Mouse (Mus musculus): ENCODE results near the gene Clns1a. TPM values are rescaled to one million over a fixed set of nuclear protein-coding genes. Genes with fewer than 3 reads are reported as not detected.

The Clns1a gene
- polyA plus RNA-seq, 1 experiment from 2014 or later = 187 TPM

DNA sequence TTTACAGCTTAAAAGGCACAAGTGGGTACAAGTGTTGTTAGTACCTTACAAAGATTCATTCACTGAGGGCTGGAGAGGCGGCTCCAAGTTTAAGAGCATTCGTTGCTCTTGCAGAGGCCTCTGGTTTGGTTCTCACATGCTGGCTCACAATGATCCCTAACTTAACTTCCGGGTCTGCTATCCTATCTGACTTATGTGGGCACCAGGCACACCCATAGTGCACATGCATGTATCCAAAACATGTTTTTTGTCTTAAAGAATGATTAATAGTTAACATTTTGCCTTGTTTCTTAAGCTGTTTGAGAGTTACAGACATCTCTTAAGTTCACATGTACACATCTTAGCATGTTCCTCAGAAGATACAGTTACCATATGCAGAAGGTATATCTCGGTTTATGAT is 3.7 kb downstream of the Clns1a start:
- 96% methylated on average over 4 of the region's 4 CpGs for WGBS

DNA sequence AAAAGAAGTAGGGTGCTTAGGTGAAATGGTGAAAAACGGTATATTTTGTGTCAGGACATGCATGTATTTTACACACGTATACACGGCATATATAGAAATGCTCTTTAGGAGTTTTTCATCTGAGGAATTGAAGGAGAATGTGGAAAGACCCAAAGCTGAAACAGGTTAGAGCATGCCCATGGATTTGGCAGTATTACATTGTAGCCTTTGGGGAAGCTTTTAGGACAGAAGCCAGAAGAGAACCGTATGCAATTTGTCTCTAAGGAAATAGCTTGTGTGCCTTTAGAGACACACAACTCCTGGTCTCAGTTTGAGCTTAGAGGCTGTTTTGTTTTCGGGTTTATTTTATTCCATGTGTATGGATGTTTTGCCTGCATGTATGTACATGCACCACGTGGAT is 4.7 kb downstream of the Clns1a start:
- no peak overlapping the region for H3K4me2 ChIP-seq (ENCODE audit: low read length)
- no peak overlapping the region for H3K27ac ChIP-seq (ENCODE audit: low read depth)
- H3K4me3 ChIP-seq (ENCODE audit: low read depth, low read length) = no peak overlapping the region
- DNase-seq (ENCODE audit: low spot score) (no peak), ATAC-seq (replicated peaks; ENCODE audit: low FRiP score, low TSS enrichment, low read depth) (no peak)
- 0 out of 2 replicates have a peak, but pooled peaks cover 3% of the 10 kb centered on the region for H3K36me3 ChIP-seq (ENCODE audit: control insufficient read depth, insufficient read depth, low read length)
- no peaks in the 10 kb centered on the region for H3K27me3 ChIP-seq (replicated peaks; ENCODE audit: control insufficient read depth, insufficient read depth, low read length)
- no peak overlapping the region for H3K9ac ChIP-seq (ENCODE audit: low read length)
- no peaks in the 10 kb centered on the region for H3K9me3 ChIP-seq (ENCODE audit: control insufficient read depth, low read length)
- WGBS = 84% methylated on average over 6 of the region's 6 CpGs
- H3K4me1 ChIP-seq (replicated peaks; ENCODE audit: control insufficient read depth, insufficient read depth, low read length) = peaks cover under 1% of the 10 kb centered on the region; the same call in 1 of the 2 replicates

More for the DNA sequence above, 3.7 kb downstream of the Clns1a start:
- Histone ChIP-seq H3K9ac (ENCODE audit: low read length) (no peak overlapping the region), H3K4me3 (ENCODE audit: low read depth, low read length) (no peak overlapping the region), H3K27me3 (replicated peaks; ENCODE audit: control insufficient read depth, insufficient read depth, low read length) (no peaks in the 10 kb centered on the region), H3K27ac (ENCODE audit: low read depth) (no peak overlapping the region), H3K9me3 (ENCODE audit: control insufficient read depth, low read length) (no peaks in the 10 kb centered on the region), H3K4me1 (replicated peaks; ENCODE audit: control insufficient read depth, insufficient read depth, low read length) (peaks cover 6% of the 10 kb centered on the region; the same call in 1 of the 2 replicates), H3K4me2 (ENCODE audit: low read length) (no peak overlapping the region), H3K36me3 (ENCODE audit: control insufficient read depth, insufficient read depth, low read length) (no peaks in the 10 kb centered on the region)
- no peak for ATAC-seq (replicated peaks; ENCODE audit: low FRiP score, low TSS enrichment, low read depth)
- DNase-seq (ENCODE audit: low spot score) = no peak

DNA sequence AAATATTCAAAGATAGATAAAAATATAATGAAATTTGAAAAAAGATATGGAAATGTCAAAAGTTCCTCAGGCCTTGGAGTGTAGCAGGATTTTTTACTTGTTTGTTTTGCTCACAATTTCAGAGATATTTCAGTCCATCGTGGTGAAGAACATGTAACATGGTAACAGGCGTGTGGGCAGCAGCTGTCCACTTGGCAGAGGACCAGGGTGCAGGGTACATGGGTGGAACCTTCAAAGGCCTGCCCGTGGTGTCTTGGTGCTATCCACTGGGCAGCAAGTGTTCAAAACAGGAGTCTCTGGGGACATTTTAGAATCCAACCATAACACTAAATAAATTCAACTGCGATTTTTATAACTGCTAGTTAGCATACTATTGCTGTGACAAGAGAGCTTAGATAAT is 10.7 kb downstream of the Clns1a start:
- peaks cover 26% of the 10 kb centered on the region for H3K36me3 ChIP-seq (ENCODE audit: control insufficient read depth, insufficient read depth, low read length)
- 87% methylated on average over 4 of the region's 4 CpGs for WGBS
- ATAC-seq (replicated peaks; ENCODE audit: low FRiP score, low TSS enrichment, low read depth) (no peak), DNase-seq (ENCODE audit: low spot score) (no peak)
- H3K4me1 ChIP-seq (replicated peaks; ENCODE audit: control insufficient read depth, insufficient read depth, low read length) = no peaks in the 10 kb centered on the region
- H3K9me3 ChIP-seq (ENCODE audit: control insufficient read depth, low read length) = no peaks in the 10 kb centered on the region
- H3K27ac ChIP-seq (ENCODE audit: low read depth) = no peak overlapping the region
- H3K4me3 ChIP-seq (ENCODE audit: low read depth, low read length) = no peak overlapping the region
- H3K27me3 ChIP-seq (replicated peaks; ENCODE audit: control insufficient read depth, insufficient read depth, low read length) = no peaks in the 10 kb centered on the region
- no peak overlapping the region for H3K9ac ChIP-seq (ENCODE audit: low read length)
- no peak overlapping the region for H3K4me2 ChIP-seq (ENCODE audit: low read length)

DNA sequence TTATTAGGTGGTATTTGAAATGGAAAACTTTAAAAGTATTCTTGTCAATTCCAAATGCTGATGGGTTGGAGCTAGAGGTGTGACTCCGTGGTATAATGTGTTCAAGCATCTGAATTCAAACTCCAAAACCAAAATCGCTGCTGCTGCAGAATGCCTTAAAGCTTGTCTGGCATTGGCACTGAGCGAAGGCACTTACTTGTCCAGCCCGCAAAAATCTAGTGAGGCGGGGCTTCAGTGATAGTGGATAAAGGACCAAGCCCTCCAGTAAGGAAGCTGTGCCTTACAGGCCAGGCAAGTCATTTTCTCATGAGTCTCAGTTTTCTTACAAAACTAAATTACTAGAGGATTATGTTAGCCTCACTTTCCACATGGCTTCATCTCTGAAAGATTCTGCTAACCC is 11.4 kb downstream of the Clns1a start:
- H3K4me1 ChIP-seq (replicated peaks; ENCODE audit: control insufficient read depth, insufficient read depth, low read length) = no peaks in the 10 kb centered on the region
- no peak overlapping the region for H3K4me3 ChIP-seq (ENCODE audit: low read depth, low read length)
- no peak overlapping the region for H3K9ac ChIP-seq (ENCODE audit: low read length)
- H3K27me3 ChIP-seq (replicated peaks; ENCODE audit: control insufficient read depth, insufficient read depth, low read length) = no peaks in the 10 kb centered on the region
- no peaks in the 10 kb centered on the region for H3K9me3 ChIP-seq (ENCODE audit: control insufficient read depth, low read length)
- 87% methylated on average over 5 of the region's 5 CpGs for WGBS
- DNase-seq (ENCODE audit: low spot score) (no peak), ATAC-seq (replicated peaks; ENCODE audit: low FRiP score, low TSS enrichment, low read depth) (no peak)
- H3K4me2 ChIP-seq (ENCODE audit: low read length) = no peak overlapping the region
- H3K36me3 ChIP-seq (ENCODE audit: control insufficient read depth, insufficient read depth, low read length) = peaks cover 33% of the 10 kb centered on the region
- H3K27ac ChIP-seq (ENCODE audit: low read depth) = no peak overlapping the region

DNA sequence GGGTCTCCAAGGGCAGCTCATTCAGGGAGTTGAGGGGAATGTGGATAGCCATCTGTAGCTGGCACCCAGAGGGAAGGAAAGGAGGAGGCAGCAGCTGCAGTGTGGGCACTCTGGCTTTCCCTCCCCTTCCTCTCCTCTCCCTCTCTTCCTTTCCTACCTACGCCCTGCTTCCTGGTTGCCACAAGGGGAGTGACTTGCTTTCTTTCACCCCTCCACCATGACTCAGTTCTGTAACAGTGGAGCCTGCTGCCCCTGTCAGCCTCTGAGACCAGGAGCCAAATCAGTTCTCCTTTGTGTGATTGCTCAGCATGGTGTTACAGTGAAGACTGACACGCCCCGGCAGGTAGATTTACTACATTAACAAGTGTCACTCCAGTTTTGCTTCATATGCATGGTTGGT is 12.8 kb downstream of the Clns1a start:
- no peaks in the 10 kb centered on the region for H3K4me1 ChIP-seq (replicated peaks; ENCODE audit: control insufficient read depth, insufficient read depth, low read length)
- no peak overlapping the region for H3K27ac ChIP-seq (ENCODE audit: low read depth)
- no peak overlapping the region for H3K4me2 ChIP-seq (ENCODE audit: low read length)
- H3K36me3 ChIP-seq (ENCODE audit: control insufficient read depth, insufficient read depth, low read length) = peaks cover 44% of the 10 kb centered on the region
- H3K9me3 ChIP-seq (ENCODE audit: control insufficient read depth, low read length) = no peaks in the 10 kb centered on the region
- no peaks in the 10 kb centered on the region for H3K27me3 ChIP-seq (replicated peaks; ENCODE audit: control insufficient read depth, insufficient read depth, low read length)
- no peak for ATAC-seq (replicated peaks; ENCODE audit: low FRiP score, low TSS enrichment, low read depth)
- DNase-seq (ENCODE audit: low spot score) = no peak
- WGBS = 94% methylated on average over 3 of the region's 3 CpGs
- no peak overlapping the region for H3K9ac ChIP-seq (ENCODE audit: low read length)
- H3K4me3 ChIP-seq (ENCODE audit: low read depth, low read length) = no peak overlapping the region

DNA sequence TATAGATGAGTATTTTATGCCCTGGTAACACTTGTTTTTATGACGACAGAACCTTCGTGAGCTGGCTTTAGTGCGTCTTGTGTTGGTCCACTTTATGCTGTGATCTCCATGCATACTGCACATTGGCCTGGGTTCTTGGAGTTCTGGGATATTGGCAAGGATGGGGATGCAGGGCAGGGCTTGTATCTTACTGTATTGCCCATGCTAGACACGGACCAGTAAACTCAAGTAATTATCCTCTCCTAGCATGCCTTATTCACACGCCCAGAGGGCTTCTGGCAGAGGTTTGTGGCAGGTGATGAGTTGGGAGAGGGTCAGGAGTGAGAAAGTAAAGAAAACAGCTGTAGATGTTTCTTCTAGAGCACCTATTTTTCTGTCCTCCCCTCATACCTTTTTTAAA is 18.2 kb downstream of the Clns1a start:
- WGBS = 95% methylated on average over 5 of the region's 5 CpGs
- no peak overlapping the region for H3K9ac ChIP-seq (ENCODE audit: low read length)
- DNase-seq (ENCODE audit: low spot score) = no peak
- H3K4me1 ChIP-seq (replicated peaks; ENCODE audit: control insufficient read depth, insufficient read depth, low read length) = no peaks in the 10 kb centered on the region
- H3K9me3 ChIP-seq (ENCODE audit: control insufficient read depth, low read length) = no peaks in the 10 kb centered on the region
- no peak overlapping the region for H3K27ac ChIP-seq (ENCODE audit: low read depth)
- H3K36me3 ChIP-seq (ENCODE audit: control insufficient read depth, insufficient read depth, low read length) = peaks cover 84% of the 10 kb centered on the region
- H3K27me3 ChIP-seq (replicated peaks; ENCODE audit: control insufficient read depth, insufficient read depth, low read length) = no peaks in the 10 kb centered on the region
- no peak overlapping the region for H3K4me2 ChIP-seq (ENCODE audit: low read length)
- no peak overlapping the region for H3K4me3 ChIP-seq (ENCODE audit: low read depth, low read length)
- ATAC-seq (replicated peaks; ENCODE audit: low FRiP score, low TSS enrichment, low read depth) = no peak

DNA sequence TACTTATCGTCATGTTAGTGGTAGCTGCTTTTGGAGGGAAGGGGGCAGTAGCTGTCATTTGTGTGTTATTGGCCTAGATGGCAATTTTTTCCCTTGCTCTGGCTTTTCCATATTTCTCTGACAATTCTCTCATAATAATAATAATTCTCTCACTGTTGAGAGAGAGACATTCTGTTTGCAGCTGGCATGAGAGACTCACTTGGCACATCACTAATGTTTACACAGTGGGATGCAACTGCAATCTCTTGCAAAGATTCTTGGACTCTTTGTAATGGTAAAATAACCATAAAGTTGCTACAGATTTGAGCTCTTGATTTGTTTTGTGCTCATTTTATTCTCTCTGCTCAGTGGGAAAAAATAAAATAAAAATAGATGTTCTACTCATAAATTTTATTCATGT is 20.9 kb downstream of the Clns1a start:
- Histone ChIP-seq H3K4me3 (ENCODE audit: low read depth, low read length) (no peak overlapping the region), H3K27me3 (replicated peaks; ENCODE audit: control insufficient read depth, insufficient read depth, low read length) (no peaks in the 10 kb centered on the region), H3K9ac (ENCODE audit: low read length) (no peak overlapping the region), H3K36me3 (ENCODE audit: control insufficient read depth, insufficient read depth, low read length) (peaks cover 81% of the 10 kb centered on the region), H3K27ac (ENCODE audit: low read depth) (no peak overlapping the region), H3K9me3 (ENCODE audit: control insufficient read depth, low read length) (no peaks in the 10 kb centered on the region), H3K4me1 (replicated peaks; ENCODE audit: control insufficient read depth, insufficient read depth, low read length) (no peaks in the 10 kb centered on the region), H3K4me2 (ENCODE audit: low read length) (no peak overlapping the region)
- WGBS = 93% methylated on average over 1 of the region's 1 CpGs
- DNase-seq (ENCODE audit: low spot score) (no peak), ATAC-seq (replicated peaks; ENCODE audit: low FRiP score, low TSS enrichment, low read depth) (no peak)

DNA sequence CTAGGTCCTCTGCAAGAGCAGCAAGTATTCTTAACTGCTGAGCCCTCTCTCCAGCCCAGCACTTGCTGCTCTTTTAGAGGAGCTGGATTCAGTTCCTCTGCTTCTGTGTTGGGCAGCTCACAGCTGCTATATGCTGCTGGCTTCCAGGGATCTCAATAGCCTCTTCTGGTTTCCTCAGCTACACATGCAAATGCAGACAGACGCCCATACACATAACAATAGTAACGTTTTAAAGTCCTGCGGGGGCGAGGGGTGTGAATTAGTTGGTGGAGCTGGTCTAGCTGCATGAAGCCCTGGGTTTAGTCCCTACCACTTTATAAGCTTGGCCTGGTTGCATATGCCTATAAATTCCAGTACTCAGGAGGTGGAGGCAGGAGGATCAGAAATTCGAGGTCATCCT is 22.6 kb downstream of the Clns1a start:
- Histone ChIP-seq H3K27ac (ENCODE audit: low read depth) (no peak overlapping the region), H3K4me3 (ENCODE audit: low read depth, low read length) (no peak overlapping the region), H3K9ac (ENCODE audit: low read length) (no peak overlapping the region), H3K4me1 (replicated peaks; ENCODE audit: control insufficient read depth, insufficient read depth, low read length) (no peaks in the 10 kb centered on the region), H3K4me2 (ENCODE audit: low read length) (no peak overlapping the region), H3K9me3 (ENCODE audit: control insufficient read depth, low read length) (no peaks in the 10 kb centered on the region), H3K27me3 (replicated peaks; ENCODE audit: control insufficient read depth, insufficient read depth, low read length) (no peaks in the 10 kb centered on the region), H3K36me3 (ENCODE audit: control insufficient read depth, insufficient read depth, low read length) (peaks cover 75% of the 10 kb centered on the region)
- WGBS = 83% methylated on average over 5 of the region's 5 CpGs
- DNase-seq (ENCODE audit: low spot score) (no peak), ATAC-seq (replicated peaks; ENCODE audit: low FRiP score, low TSS enrichment, low read depth) (no peak)

DNA sequence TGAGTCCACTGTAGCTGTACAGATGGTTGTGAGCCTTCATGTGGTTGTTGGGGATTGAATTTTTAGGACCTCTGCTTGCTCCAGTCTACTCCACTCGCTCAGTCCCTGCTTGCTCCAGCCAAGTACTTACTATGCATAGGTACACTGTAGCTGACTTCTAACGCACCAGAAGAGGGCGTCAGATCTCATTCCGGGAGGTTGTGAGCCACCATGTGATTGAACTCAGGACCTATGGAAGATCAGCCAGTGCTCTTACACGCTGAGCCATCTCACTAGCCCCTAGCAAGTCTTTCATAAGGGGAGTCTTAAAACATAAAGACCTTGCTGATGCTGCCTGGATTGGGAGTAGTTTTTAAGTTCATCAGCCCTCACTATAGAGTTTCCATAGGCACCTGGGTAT is 23.7 kb downstream of the Clns1a start:
- H3K4me1 ChIP-seq (replicated peaks; ENCODE audit: control insufficient read depth, insufficient read depth, low read length) = no peaks in the 10 kb centered on the region
- H3K27ac ChIP-seq (ENCODE audit: low read depth) = no peak overlapping the region
- WGBS = 84% methylated on average over 5 of the region's 5 CpGs
- H3K27me3 ChIP-seq (replicated peaks; ENCODE audit: control insufficient read depth, insufficient read depth, low read length) = no peaks in the 10 kb centered on the region
- peaks cover 66% of the 10 kb centered on the region for H3K36me3 ChIP-seq (ENCODE audit: control insufficient read depth, insufficient read depth, low read length)
- H3K4me3 ChIP-seq (ENCODE audit: low read depth, low read length) = no peak overlapping the region
- no peak overlapping the region for H3K9ac ChIP-seq (ENCODE audit: low read length)
- no peak for DNase-seq (ENCODE audit: low spot score)
- no peaks in the 10 kb centered on the region for H3K9me3 ChIP-seq (ENCODE audit: control insufficient read depth, low read length)
- no peak for ATAC-seq (replicated peaks; ENCODE audit: low FRiP score, low TSS enrichment, low read depth)
- no peak overlapping the region for H3K4me2 ChIP-seq (ENCODE audit: low read length)
